Mouse (Mus musculus) hindbrain, embryonic 13.5 days (tissue): ENCODE results near the gene Zc3h7a. TPM values are rescaled to one million over a fixed set of nuclear protein-coding genes. Genes with fewer than 3 reads are reported as not detected.
A peak's percentile ranks its signal among the peaks of the same experiment; 100 is the strongest.

Source experiments
- ATAC-seq: fragments of 200-750 bp; cut with Nextera tagmentation; 2 replicates; pipeline ENCODE4 v1.8.0; 2017; ENCODE audit warnings: moderate TSS enrichment; ENCODE audit not compliant: low FRiP score
- H3K27ac ChIP-seq: fragments of 300-500 bp; sonication (generic); 2 replicates; pipeline ENCODE4 v1.5.1; 2015; ENCODE audit warnings: inconsistent platforms, mild to moderate bottlenecking, moderate library complexity
- H3K27me3 ChIP-seq: fragments of 300-500 bp; sonication (generic); 2 replicates; pipeline ENCODE4 v1.6.1; 2015; ENCODE audit warnings: mild to moderate bottlenecking, inconsistent platforms
- H3K36me3 ChIP-seq: fragments of 300-500 bp; sonication (generic); 2 replicates; pipeline ENCODE4 v1.6.1; 2015; ENCODE audit warnings: mild to moderate bottlenecking, inconsistent platforms
- H3K4me1 ChIP-seq: fragments of 300-500 bp; sonication (generic); replicated peaks from 2 replicates; pipeline ENCODE4 v1.6.1; 2015; ENCODE audit warnings: inconsistent platforms
- H3K4me2 ChIP-seq: fragments of 300-500 bp; sonication (generic); 2 replicates; pipeline ENCODE4 v1.6.1; 2015; ENCODE audit warnings: inconsistent platforms, mild to moderate bottlenecking, moderate library complexity
- H3K4me3 ChIP-seq: fragments of 300-500 bp; sonication (generic); 2 replicates; pipeline ENCODE4 v1.5.1; 2015; ENCODE audit warnings: mild to moderate bottlenecking, inconsistent platforms
- H3K9ac ChIP-seq: fragments of 300-500 bp; sonication (generic); 2 replicates; pipeline ENCODE4 v1.6.1; 2015; ENCODE audit warnings: mild to moderate bottlenecking, inconsistent platforms
- H3K9me3 ChIP-seq: fragments of 300-500 bp; sonication (generic); 2 replicates; pipeline ENCODE4 v1.6.1; 2016; ENCODE audit warnings: inconsistent platforms
- WGBS: fragments of 180-500 bp; shearing (Covaris S2); methylation state at CpG from one replicate; pipeline ENCODE4 v1.1.7; 2015; 5-methylcytosine and 5-hydroxymethylcytosine counted together
- polyA plus RNA-seq: library from polyadenylated mRNA; unstranded; fragments of >200 nt; fragmentation: Nextera tagmentation; extraction: Ambion mirVana; gene quantifications from 2 replicates; pipeline ENCODE4 v1.2.1, GENCODE M21; 2015

Gene Zc3h7a
- polyA plus RNA-seq, result 77.1 and 84.1 TPM in 2 replicates

DNA sequence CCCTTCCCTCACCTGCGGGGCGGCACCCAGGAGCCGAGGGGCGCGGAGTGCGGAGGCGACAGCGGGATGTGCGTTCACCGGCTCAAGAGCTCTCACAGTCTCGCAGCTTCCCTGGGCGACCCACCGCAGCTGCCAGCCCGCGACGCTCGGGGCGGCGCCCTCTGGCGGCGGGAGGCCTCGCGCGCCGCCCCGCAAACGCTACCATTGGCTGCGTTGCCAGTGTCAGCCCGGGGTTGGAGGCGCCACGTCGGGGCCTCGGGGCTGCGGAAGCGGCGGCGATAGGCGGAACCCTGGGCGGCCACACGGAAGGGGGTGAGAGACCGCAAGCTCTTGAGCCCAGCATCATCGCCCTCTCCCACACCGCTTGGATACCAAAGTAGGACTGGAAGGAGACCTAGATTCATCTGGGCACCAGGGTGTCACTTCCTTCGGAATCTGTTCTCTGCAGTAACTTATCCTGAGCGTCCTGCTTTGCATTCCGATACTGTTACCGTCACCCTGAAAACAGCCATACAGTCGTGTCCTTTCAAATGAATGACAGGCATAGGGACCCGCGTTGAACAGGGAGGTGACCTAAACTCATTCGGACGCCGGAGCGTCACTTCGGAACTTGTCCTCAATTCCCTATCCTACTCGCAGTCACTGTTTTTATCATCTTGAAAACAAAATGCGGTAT is at the start of gene Zc3h7a:
Gene Zc3h7a (minus strand): TSS at position 186 of the 676 bp plus-strand sequence.
- Histone ChIP-seq H3K36me3 (no peaks in the 10 kb centered on the region), H3K4me1 (peaks cover 33% of the 10 kb centered on the region), H3K4me2 (peak within 1 kb of the TSS; percentile 84), H3K9me3 (no peaks in the 10 kb centered on the region), H3K9ac (peak within 1 kb of the TSS; percentile 87), H3K27me3 (peaks cover 4% of the 10 kb centered on the region; the same call in 1 of the 2 replicates), H3K27ac (peak within 1 kb of the TSS; percentile 93), H3K4me3 (peak within 1 kb of the TSS; percentile 85)
- under 1% methylated on average over 42 of the region's 57 CpGs for WGBS
- ATAC-seq, result peak; percentile 93

DNA sequence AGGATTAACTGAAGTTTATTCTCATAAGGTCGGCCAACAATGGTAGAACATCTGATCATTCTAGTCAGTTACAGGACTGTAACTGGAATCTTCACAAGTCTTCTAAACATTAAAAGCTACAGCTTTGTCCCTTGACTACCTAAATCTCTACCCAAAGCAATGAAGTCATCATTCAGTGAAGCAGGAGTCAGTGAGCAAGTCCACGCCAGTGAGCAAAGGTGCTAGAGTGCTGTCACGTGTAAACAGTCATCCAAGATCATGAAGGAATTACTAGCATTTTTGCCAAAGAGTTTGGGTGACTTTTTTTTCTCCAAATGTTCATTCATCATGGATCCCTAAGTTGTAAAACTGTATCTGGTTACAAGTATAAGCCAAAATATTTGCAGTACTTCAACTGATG is 41.6 kb upstream of the Zc3h7a start:
- Histone ChIP-seq H3K27ac (no peak overlapping the region), H3K36me3 (peaks cover 59% of the 10 kb centered on the region), H3K27me3 (no peaks in the 10 kb centered on the region), H3K9ac (no peak overlapping the region), H3K4me3 (no peak overlapping the region), H3K9me3 (no peaks in the 10 kb centered on the region), H3K4me2 (no peak overlapping the region), H3K4me1 (no peaks in the 10 kb centered on the region)
- ATAC-seq, result no peak
- 92% methylated on average over 3 of the region's 3 CpGs for WGBS

DNA sequence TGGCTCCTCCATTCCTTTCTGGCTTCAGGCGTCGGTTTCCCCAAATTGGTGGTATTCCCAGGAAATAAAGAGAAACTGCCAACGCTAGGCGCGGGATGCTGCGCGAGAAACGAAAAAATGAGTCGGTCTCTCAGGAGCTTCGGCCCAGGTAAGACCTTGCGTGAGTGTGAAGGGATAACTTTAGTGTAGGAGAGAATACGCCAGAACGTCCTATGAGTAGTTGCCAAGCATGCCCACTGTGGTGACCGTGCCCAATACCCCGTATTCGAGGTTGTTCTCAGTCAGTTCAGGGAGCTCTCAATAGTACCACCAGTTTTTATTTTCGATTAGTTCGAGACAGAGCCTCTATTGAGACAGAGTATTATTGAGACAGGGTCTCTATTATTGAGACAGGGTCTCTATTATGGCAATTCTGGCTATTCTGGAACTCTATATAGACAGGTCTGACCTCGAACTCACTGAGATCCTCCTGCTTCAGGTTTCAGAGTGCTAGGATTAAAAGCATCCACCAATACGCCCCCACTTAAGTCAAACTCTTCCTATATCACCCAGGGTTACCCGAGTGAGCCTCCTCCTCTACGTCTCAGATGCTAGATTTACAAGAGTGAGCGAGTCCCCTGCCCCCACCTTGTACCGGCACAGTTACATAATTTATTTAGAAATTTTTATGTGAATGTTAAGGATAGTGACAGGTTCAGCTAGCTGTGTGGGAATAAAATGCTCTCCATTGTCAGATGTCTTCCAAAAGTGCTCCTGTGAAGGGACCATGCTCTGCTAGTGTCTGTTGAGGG is 27.6 kb upstream of the Zc3h7a start:
- WGBS, result 9% methylated on average over 24 of the region's 24 CpGs
- Histone ChIP-seq H3K36me3 (peaks cover 47% of the 10 kb centered on the region), H3K27me3 (no peaks in the 10 kb centered on the region), H3K27ac (peak overlapping the region; percentile 83), H3K9ac (peak overlapping the region; percentile 91), H3K4me1 (peaks cover 29% of the 10 kb centered on the region), H3K4me3 (peak overlapping the region; percentile 98), H3K9me3 (no peaks in the 10 kb centered on the region), H3K4me2 (peak overlapping the region; percentile 94)
- peak; percentile 53 for ATAC-seq

DNA sequence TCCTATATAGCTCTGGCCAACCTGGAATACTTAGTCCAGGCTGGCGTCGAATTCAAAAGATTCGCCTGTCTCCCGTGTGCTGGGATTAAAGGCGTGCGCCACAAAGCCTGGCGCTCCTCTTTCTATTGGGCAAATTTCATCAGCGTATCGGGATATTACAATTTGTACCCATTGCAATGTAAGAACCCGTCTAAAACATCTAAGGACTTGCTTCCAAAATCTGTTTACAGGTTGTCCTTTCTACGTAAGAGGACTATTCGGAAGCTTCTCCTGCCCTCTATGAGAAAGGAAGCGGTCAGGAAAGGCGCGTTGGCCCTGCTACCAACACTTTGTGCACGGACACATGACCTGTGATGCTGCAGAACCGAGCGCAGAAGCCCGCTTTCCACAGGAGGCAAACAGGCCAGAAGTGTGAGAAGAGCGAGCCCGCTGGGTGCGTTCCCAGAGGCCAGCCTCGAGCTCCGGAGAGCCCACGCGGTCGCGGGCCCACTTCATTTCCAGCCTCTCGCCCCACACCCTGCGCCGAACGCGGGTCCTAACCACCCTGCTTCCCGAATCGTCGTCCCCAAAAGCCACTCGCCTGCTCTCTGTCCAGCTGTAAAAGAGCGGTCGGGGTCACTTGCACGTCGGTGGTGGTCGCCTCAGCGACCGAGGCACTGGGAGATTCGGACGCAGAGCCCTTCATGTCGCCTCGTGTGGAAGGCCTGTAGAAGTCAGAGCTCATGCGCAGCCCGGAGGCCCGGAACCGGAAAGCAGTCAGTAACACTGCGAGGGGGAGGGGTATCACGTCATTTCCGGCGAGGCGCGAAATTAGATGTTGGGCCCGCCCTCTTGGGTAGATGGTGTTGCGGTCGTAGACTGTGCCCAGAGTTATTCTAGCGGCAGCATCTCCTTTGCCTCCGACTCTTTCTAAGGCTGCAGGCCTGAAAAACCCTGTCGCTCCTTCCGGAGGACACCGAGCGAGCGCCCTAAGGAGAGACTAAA is 26.7 kb upstream of the Zc3h7a start, which contains the start of gene Rsl1d1:
Gene Rsl1d1 (minus strand): TSS at position 761 of the 984 bp plus-strand sequence.
- H3K36me3 ChIP-seq, result peaks cover 50% of the 10 kb centered on the region
- peak; percentile 99 for ATAC-seq
- H3K9me3 ChIP-seq, result no peaks in the 10 kb centered on the region
- peak within 1 kb of the TSS; percentile 91 for H3K9ac ChIP-seq
- H3K27ac ChIP-seq, result peak within 1 kb of the TSS; percentile 83
- H3K4me2 ChIP-seq, result peak within 1 kb of the TSS; percentile 94
- peaks cover 29% of the 10 kb centered on the region for H3K4me1 ChIP-seq
- WGBS, result under 1% methylated on average over 68 of the region's 68 CpGs
- peak within 1 kb of the TSS; percentile 98 for H3K4me3 ChIP-seq
- no peaks in the 10 kb centered on the region for H3K27me3 ChIP-seq

DNA sequence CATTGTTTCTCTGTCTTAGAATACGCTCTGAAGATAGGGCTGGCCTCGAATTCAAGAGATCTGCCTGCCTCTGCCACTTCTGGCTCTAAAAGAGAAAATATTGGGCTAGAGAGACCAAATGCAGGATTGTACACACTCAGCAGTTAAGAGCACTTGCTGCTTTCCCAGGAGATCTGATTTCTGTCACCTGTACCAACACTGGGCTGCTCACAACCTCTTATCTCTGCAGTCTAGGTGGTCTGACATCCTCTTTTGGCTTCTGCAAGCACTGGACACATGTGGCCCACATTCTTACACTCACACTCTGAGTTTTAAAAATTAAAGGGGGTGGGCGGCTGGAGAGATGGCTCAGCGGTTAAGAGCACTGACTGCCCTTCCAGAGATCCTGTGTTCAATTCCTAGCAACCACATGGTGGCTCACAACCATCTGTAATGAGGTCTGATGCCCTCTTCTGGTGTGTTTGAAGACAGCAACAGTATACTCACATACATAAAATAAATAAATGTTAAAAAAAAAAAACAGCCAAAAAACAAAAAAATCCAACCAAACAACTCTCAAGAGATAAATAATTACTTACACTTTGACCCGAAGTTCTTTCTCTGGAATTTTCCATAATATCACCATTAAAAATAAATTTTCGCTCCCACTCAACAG is 25.7 kb upstream of the Zc3h7a start:
- Histone ChIP-seq H3K4me2 (peak overlapping the region; percentile 94), H3K27me3 (no peaks in the 10 kb centered on the region), H3K9me3 (no peaks in the 10 kb centered on the region), H3K4me1 (peaks cover 29% of the 10 kb centered on the region), H3K4me3 (peak overlapping the region; percentile 98), H3K36me3 (peaks cover 52% of the 10 kb centered on the region), H3K9ac (peak overlapping the region; percentile 91), H3K27ac (no peak overlapping the region)
- WGBS, result 72% methylated on average over 6 of the region's 6 CpGs
- ATAC-seq, result no peak

DNA sequence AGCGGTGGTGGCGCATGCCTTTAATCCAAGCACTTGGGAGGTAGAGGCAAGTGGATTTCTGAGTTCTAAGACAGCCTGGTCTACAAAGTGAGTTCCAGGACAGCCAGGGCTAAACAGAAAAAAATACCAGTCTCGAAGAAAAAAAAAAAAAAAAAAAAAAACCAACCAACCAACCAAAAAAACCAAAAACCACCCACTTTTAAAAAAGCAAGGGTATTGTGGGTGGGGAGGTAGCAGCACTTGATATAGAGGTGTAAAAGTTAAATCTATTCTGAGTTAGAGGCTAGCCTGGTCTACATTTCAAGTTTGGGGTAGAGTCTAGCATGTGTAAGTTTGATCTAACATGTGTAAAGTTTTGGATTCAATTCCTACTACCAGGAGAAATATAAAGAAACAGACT is 24.1 kb upstream of the Zc3h7a start:
- no peak overlapping the region for H3K27ac ChIP-seq
- no peak overlapping the region for H3K4me3 ChIP-seq
- no peak for ATAC-seq
- no peaks in the 10 kb centered on the region for H3K9me3 ChIP-seq
- 95% methylated on average over 3 of the region's 3 CpGs for WGBS
- H3K27me3 ChIP-seq, result no peaks in the 10 kb centered on the region
- H3K4me1 ChIP-seq, result peaks cover 29% of the 10 kb centered on the region
- no peak overlapping the region for H3K4me2 ChIP-seq
- no peak overlapping the region for H3K9ac ChIP-seq
- peaks cover 65% of the 10 kb centered on the region for H3K36me3 ChIP-seq

DNA sequence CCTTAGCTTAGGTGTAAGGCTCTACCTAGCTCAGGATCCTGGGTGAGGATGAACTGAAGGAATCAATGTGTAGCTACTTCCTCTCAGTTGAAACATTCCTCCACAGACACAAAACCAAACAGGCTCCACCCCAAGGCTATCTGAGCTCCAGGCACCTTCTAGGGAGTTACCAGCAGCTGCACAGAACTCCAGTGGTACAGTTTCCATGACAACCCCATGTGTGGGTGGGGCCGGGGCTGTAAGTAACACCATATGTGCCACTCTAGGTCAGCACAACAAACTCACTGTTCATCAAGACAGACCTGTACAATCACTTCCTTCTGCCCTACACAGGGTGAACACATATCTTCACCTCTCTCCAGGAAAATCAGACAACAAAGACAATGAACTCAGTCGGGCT is 22.3 kb upstream of the Zc3h7a start:
- no peak overlapping the region for H3K4me2 ChIP-seq
- peaks cover 12% of the 10 kb centered on the region for H3K4me1 ChIP-seq
- H3K9ac ChIP-seq, result no peak overlapping the region
- H3K27me3 ChIP-seq, result no peaks in the 10 kb centered on the region
- peaks cover 82% of the 10 kb centered on the region for H3K36me3 ChIP-seq
- no peak overlapping the region for H3K4me3 ChIP-seq
- no peaks in the 10 kb centered on the region for H3K9me3 ChIP-seq
- ATAC-seq, result no peak
- WGBS, result 71% methylated on average over 2 of the region's 2 CpGs
- H3K27ac ChIP-seq, result no peak overlapping the region

DNA sequence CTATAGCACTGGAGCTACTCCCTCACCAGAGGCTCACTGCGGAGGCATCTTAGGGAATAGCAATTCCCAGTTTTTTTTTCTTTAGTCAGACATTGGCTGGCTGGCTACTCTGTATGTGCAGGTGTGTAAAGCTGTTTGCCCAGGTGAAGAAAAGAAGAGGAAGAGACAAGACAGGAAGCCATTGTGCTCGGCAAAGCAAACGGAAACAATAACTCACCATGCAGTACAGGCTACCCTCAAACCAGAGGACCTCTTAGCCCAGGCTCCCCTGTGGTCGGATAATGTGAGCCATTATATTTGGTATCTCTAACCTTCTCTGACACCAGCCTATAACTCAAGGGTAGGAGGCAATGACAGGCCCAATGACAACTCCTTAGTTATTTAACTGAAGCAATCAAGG is 20.9 kb upstream of the Zc3h7a start:
- no peak for ATAC-seq
- Histone ChIP-seq H3K36me3 (peaks cover 95% of the 10 kb centered on the region), H3K9ac (no peak overlapping the region), H3K4me3 (no peak overlapping the region), H3K27ac (no peak overlapping the region), H3K4me1 (peaks cover 10% of the 10 kb centered on the region), H3K27me3 (no peaks in the 10 kb centered on the region), H3K4me2 (no peak overlapping the region), H3K9me3 (no peaks in the 10 kb centered on the region)
- WGBS, result 96% methylated on average over 4 of the region's 4 CpGs

DNA sequence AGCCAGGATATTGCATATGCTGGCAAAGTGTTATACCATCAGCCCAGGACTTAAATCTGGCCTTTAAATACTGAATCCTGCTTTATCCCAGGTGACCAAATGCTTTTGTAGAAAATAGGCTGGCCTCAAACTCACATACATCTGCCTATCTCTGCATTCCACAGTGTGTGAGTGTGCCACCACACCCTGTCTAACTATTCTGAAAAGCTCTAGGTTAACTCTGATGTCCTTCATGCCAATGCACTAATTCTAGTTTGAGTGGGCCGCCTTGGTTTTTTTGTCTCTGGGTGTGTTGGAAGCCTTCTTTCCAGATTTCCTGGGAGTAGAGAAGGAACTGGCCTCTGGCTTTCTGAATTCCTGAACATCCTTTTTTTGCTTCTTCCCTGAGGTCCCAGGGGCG is 17.0 kb upstream of the Zc3h7a start:
- no peaks in the 10 kb centered on the region for H3K9me3 ChIP-seq
- H3K27ac ChIP-seq, result no peak overlapping the region
- H3K4me2 ChIP-seq, result no peak overlapping the region
- H3K4me3 ChIP-seq, result no peak overlapping the region
- H3K4me1 ChIP-seq, result no peaks in the 10 kb centered on the region
- 100% methylated on average over 2 of the region's 2 CpGs for WGBS
- ATAC-seq, result no peak
- peaks cover 73% of the 10 kb centered on the region for H3K36me3 ChIP-seq
- no peak overlapping the region for H3K9ac ChIP-seq
- H3K27me3 ChIP-seq, result no peaks in the 10 kb centered on the region

DNA sequence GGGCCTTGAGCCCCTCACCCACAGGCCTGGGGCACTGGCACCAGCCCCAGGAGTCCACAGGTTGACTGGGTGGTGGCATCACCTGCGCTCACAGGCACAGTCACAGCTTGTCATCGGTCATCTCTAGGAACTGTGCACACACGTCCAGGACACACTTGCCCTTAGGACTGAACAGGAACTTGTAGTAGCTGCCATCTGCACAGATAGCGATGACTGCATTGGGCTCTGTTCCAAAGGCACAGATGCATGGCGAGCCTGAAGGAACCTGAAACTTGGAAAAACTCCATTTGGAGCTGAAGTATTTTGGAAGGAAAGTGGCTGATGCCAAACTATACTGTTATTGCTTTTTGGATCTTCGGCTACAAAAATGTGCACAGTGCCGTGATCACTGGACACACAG is 14.0 kb upstream of the Zc3h7a start:
- no peak for ATAC-seq
- 96% methylated on average over 7 of the region's 7 CpGs for WGBS
- H3K4me1 ChIP-seq, result no peaks in the 10 kb centered on the region

DNA sequence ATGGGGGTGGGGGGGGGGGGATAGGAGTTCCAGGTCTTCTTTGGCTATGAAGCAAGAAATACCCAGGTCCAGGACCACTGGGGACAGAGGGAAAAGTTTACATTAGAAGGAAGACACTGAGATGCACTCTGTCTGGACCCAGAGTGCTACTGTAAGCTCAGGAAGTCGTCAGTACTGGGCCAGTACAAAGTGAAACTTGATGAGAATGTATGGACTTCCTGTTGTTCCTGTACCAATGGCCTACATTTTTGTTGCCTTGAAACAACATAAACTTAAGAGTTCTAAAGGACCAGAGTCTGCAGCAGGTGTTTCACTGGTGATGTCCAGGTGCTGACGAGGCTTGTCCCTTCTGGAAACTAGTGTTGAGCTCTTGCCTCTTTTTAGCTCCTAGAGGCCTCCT is 1.2 kb upstream of the Zc3h7a start:
- Histone ChIP-seq H3K27me3 (peaks cover 4% of the 10 kb centered on the region; the same call in 1 of the 2 replicates), H3K4me3 (no peak overlapping the region), H3K27ac (no peak overlapping the region), H3K4me1 (peaks cover 32% of the 10 kb centered on the region), H3K36me3 (no peaks in the 10 kb centered on the region), H3K9me3 (no peaks in the 10 kb centered on the region), H3K4me2 (no peak overlapping the region), H3K9ac (no peak overlapping the region; the same call in 1 of the 2 replicates)
- no peak for ATAC-seq
- 78% methylated on average over 2 of the region's 2 CpGs for WGBS

More for the DNA sequence above, 14.0 kb upstream of the Zc3h7a start:
- Histone ChIP-seq H3K27ac (no peak overlapping the region), H3K36me3 (peaks cover 42% of the 10 kb centered on the region), H3K27me3 (no peaks in the 10 kb centered on the region), H3K9ac (no peak overlapping the region), H3K4me3 (no peak overlapping the region), H3K4me2 (no peak overlapping the region), H3K9me3 (no peaks in the 10 kb centered on the region)
